Mouse (Mus musculus) thymus, postnatal 10 days (tissue): ENCODE measurements around the gene Cmtm6.

Experiments
- DNase-seq, 2 experiments: peaks; one replicate each; pipeline ENCODE4 v3.0.0; 2021; ENCODE audit warnings: low spot score in 2 of 2

Cmtm6 gene

GRCm38 (mm10) chr9:114729911-114730805 is 758 bp upstream of the Cmtm6 start:
- DNase-seq, result peak in 1 of 2 experiments; percentile 17

- peak; percentile 26 to 30 for DNase-seq
Measured at GRCm38 (mm10) chr9:114731871-114732682, 1.2 kb downstream of the Cmtm6 start.

- no peak for DNase-seq
Measured at GRCm38 (mm10) chr9:114733238-114733637, 2.3 kb downstream of the Cmtm6 start.

- no peak for DNase-seq
Measured at GRCm38 (mm10) chr9:114736442-114736841, 5.5 kb downstream of the Cmtm6 start.

GRCm38 (mm10) chr9:114740336-114740735 is 9.4 kb downstream of the Cmtm6 start:
- DNase-seq, result no peak

GRCm38 (mm10) chr9:114742731-114743130 is 11.8 kb downstream of the Cmtm6 start:
- DNase-seq, result no peak

GRCm38 (mm10) chr9:114745163-114745562 is 14.2 kb downstream of the Cmtm6 start:
- no peak for DNase-seq

- DNase-seq, result no peak
Measured at GRCm38 (mm10) chr9:114745654-114746053, 14.7 kb downstream of the Cmtm6 start.

- DNase-seq, result no peak
Measured at GRCm38 (mm10) chr9:114747012-114747411, 16.1 kb downstream of the Cmtm6 start.

GRCm38 (mm10) chr9:114747466-114747865 is 16.6 kb downstream of the Cmtm6 start:
- no peak for DNase-seq

- DNase-seq, result no peak
Measured at GRCm38 (mm10) chr9:114751582-114751981, 20.7 kb downstream of the Cmtm6 start.

GRCm38 (mm10) chr9:114752311-114752710 is 21.4 kb downstream of the Cmtm6 start:
- DNase-seq, result no peak

- DNase-seq, result peak; percentile 96 to 98
Measured at GRCm38 (mm10) chr9:114752863-114753484, 22.1 kb downstream of the Cmtm6 start.

GRCm38 (mm10) chr9:114758272-114758671 is 27.4 kb downstream of the Cmtm6 start:
- no peak for DNase-seq

- DNase-seq, result no peak
Measured at GRCm38 (mm10) chr9:114758801-114759200, 27.9 kb downstream of the Cmtm6 start.

GRCm38 (mm10) chr9:114759886-114760285 is 29.0 kb downstream of the Cmtm6 start:
- no peak for DNase-seq

GRCm38 (mm10) chr9:114760353-114760752 is 29.4 kb downstream of the Cmtm6 start:
- DNase-seq, result no peak

GRCm38 (mm10) chr9:114761848-114762247 is 30.9 kb downstream of the Cmtm6 start:
- DNase-seq, result no peak

GRCm38 (mm10) chr9:114763341-114763740 is 32.4 kb downstream of the Cmtm6 start:
- DNase-seq, result peak in 1 of 2 experiments; percentile 71

GRCm38 (mm10) chr9:114767030-114767429 is 36.1 kb downstream of the Cmtm6 start:
- DNase-seq, result no peak

GRCm38 (mm10) chr9:114767507-114767906 is 36.6 kb downstream of the Cmtm6 start:
- DNase-seq, result no peak

GRCm38 (mm10) chr9:114768066-114768465 is 37.1 kb downstream of the Cmtm6 start:
- DNase-seq, result no peak
